Mouse (Mus musculus) myocyte (in vitro differentiated cells): ENCODE measurements around the gene Rbfox1.

Experiments used
- E2F4 ChIP-seq: IDR thresholded peaks from one replicate; pipeline ENCODE4 v1.6.1; 2011; ENCODE audit warnings: mild to moderate bottlenecking, control low read depth, moderate library complexity; ENCODE audit not compliant: insufficient read depth
- MAX ChIP-seq: IDR thresholded peaks from one replicate; pipeline ENCODE4 v1.6.1; 2011; ENCODE audit warnings: low read depth, mild to moderate bottlenecking, control low read depth
- POLR2A ChIP-seq: IDR thresholded peaks from one replicate; pipeline ENCODE4 v1.6.1; 2011; ENCODE audit warnings: low read depth, mild to moderate bottlenecking, control low read depth, moderate library complexity; ENCODE audit not compliant: insufficient read length
- POLR2AphosphoS2 ChIP-seq: IDR thresholded peaks from one replicate; pipeline ENCODE4 v1.6.1; 2011; ENCODE audit warnings: low read depth, control low read depth; ENCODE audit not compliant: insufficient read length
- USF1 ChIP-seq: IDR thresholded peaks from one replicate; pipeline ENCODE4 v1.6.1; 2011; ENCODE audit warnings: low read depth, mild to moderate bottlenecking, control low read depth, moderate library complexity

DNA sequence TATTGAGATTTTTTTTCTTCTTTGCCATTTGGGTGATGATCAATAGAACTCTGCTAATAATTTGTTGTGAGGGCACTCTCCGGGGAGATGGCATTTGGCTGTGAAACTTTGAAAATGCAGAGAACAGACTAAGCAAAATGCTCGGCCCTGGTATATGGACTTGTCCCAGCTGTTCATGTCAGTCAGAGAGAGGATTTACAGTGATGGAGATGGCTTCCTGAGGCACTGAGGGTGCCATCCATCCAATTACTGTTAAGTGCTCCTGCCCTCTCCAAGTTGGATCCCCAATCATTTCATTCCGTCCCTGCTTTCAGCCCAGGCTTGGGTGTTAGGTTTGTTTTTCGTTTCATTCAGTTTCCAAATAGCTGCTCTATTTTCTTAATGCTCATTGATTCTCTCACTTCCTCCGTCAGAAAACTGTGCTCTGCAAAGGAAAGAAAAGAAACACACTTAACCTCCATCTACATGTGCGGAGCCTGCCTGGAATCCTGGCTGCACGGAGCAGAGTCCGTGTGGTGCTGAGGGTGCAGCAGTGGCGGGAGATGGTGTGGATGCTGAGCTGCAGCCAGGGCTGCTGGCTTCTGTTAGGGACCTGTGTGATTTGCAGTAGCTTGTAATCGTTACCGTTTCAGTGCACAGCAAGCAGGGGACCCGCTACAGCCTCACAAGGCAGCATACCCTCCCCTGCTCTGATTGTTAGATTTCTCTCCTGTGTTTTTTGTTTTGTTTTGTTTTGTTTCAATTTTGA is 997.7 kb downstream of the Rbfox1 start:
- no peak for TF ChIP-seq MAX
- TF ChIP-seq POLR2A, result no peak
- TF ChIP-seq POLR2AphosphoS2, result no peak
- no peak for TF ChIP-seq E2F4
- no peak for TF ChIP-seq USF1
